Mouse (Mus musculus): ENCODE measurements around the gene Znhit2.
A peak's percentile ranks its signal among the peaks of the same experiment; 100 is the strongest.

Gene Znhit2

DNA sequence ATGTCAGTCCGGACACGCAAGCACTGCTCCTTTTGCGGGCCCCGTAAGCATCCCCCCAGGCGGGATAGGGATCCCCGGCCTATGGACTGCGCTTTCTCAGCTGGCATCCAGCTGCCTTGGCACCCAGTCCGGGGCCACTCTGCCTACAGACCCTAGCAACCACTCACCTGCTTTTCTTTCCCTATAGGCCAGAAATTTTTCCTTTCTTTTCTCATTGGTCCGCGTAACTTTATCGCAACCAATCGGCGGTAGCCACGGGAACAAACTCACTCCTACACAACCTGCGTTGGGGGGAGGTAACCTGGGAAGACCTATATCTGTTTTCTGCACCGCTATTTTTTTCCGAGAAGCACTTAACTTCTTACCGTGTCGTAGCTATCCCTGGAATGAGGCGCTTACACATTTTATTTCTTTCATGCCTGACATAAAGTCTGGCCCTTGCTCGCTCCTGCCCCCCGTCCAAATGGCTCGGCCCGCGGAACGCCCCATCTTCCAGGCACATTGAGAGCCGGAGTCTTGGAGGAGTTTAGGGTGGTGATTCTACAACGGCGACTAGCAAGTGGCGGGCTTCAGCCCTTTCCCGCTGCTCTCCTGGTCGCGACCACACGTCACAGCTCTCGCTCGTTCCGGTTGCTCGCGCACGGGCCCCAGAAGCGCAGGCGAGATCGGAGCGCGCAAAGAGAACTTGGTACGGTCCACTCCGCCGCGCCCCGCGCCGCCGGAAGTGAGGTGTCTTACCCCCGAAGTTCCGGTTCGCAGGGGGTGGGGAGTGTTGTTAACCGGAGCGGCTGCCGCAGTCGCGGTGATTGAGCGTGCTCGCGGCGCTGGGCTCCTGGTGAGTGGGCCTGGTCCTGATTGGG is 14.5 kb upstream of the Znhit2 start, which contains the start of gene Syvn1:
Syvn1 (plus strand) TSS at position 283 of the 860 bp plus-strand sequence.
- peak; percentile 88 to 91 for DNase-seq (ENCODE audit: low spot score in 2 of 2)

DNA sequence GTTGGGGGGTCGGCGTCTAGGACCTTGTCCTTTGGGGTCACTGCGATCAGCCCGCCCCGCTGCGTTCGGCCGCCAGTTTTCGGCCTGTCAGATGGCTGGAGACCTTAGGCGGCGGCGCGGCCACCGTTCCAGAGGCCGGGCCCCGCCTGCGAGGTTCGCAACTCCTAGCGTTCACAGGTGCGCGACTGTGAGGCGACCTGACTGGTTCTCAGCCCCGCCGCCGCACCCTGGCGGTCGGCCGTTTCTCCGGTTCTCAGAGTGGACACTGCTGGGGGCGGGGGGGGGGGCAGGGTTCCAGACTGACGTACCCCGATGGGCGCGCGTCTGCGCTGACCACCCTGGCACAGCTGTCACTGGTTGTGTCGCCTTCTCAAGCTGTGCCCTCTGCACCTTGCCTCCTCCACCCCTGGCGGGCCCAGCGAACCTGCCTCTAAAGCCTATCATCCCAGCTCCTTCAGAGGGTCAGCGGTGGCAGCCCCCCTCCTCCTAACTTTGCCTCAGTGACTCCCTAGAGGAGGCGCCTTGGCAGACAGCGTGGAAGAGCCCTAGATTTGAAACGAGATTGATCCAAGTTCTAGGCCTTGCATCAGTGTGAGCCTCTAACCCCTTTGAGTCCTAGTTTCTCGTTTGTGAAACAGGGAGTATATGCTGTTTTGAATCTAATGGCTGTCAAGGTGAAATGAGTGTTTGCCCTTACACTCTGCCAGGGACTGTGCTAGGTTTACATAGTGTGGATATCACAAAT is 13.7 kb upstream of the Znhit2 start:
- no peak for DNase-seq (ENCODE audit: low spot score in 2 of 2)

DNA sequence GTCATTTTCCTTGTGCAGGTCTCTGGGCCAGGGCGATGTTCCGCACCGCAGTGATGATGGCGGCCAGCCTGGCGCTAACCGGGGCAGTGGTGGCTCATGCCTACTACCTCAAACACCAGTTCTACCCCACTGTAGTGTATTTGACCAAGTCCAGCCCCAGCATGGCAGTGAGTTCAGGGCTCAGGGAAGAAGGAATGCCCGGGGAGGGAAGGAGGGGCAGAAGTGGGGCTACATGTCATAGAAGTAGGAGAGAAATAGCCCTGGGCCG is 13.2 kb upstream of the Znhit2 start:
- no peak for DNase-seq (ENCODE audit: low spot score in 2 of 2)

DNA sequence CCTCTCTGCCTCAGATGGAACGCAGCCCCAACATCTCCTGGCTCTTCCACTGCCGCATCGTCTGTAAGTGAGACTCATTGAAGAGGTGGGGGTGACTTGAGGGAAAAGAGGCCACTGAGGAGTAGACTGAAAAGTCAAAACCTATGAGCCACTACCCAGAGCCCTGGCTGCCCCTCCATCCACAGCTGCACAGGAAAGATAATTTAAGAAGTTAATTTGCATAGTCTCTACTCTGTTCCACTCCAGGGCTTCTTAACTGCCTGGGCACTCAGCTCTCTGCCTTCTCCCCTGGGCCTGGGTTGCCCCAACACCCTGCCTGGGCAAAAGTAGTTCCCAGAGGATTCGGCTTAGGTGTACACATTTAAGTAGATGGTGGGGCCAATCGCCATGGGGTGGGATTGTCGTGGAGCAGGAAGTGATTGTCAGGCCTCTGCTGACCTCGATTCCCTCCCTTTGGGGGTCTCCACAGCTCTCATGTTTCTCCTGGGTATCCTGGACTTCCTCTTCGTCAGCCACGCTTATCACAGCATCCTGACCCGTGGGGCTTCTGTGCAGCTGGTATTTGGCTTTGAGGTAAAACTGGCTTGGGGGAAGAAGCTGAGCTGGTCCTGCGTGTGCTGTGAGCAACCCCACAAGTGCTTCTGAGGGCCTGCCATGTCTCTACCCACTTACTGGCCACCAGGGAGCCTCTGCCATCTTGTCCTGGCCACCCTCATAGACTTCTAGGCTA is 12.1 kb upstream of the Znhit2 start:
- no peak for DNase-seq (ENCODE audit: low spot score in 2 of 2)

DNA sequence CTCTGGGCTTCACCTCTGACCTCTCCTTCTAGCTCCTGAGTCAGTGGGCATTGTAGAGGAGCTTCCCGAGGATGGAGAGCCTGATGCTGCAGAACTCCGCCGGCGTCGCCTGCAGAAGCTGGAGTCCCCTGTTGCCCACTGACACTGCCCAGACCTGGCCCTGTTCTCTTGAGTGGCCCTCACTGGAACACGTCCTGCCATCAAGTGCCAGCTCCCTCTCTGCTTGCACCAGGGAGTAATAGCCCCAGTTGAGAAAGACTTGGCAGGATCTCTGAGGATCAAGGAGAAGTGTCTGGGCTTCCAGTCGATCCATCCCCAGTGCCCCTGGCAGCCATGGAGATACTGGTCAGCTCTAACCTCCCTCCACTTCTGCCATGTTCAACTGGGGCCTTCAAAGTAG is 8.5 kb upstream of the Znhit2 start:
- DNase-seq (ENCODE audit: low spot score in 2 of 2): no peak

DNA sequence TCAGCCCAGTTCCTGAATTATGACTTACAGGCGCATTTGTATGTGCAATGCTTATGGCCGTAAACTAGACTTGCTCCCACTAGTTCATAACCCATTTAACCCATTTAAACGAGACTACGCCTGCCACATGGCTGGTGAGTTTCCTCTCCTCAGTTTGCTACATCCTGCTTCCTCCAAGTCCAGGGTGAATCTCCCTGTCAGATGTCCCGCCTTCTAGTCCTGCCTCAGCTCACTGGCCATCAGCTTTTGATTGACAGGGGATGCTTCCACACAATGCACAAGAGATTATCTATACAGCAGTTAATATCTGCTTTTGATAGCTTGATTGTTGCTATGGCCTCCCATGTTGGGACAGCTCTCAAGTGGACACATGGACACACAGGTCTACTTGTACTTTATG is 6.7 kb upstream of the Znhit2 start:
- no peak for DNase-seq (ENCODE audit: low spot score in 2 of 2)

DNA sequence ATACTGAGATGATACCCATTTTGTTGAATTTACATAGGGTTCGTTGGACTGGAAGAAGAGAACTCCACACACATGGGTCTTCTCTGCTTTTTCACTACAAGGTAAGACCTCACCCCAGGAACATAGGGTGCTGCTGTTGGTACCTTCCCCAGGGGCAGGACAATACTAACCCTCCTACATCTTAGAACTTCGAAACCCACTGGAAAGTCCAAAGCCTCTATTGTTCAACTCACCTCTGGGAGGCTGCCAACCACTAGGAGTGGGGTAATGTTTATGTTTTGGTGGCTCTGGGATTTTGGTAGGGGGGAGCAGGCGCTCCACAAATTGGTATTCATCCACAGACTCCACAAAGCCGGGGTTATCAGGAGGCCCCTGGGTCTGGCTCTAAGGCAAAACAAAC is 4.3 kb upstream of the Znhit2 start:
- no peak for DNase-seq (ENCODE audit: low spot score in 2 of 2)

DNA sequence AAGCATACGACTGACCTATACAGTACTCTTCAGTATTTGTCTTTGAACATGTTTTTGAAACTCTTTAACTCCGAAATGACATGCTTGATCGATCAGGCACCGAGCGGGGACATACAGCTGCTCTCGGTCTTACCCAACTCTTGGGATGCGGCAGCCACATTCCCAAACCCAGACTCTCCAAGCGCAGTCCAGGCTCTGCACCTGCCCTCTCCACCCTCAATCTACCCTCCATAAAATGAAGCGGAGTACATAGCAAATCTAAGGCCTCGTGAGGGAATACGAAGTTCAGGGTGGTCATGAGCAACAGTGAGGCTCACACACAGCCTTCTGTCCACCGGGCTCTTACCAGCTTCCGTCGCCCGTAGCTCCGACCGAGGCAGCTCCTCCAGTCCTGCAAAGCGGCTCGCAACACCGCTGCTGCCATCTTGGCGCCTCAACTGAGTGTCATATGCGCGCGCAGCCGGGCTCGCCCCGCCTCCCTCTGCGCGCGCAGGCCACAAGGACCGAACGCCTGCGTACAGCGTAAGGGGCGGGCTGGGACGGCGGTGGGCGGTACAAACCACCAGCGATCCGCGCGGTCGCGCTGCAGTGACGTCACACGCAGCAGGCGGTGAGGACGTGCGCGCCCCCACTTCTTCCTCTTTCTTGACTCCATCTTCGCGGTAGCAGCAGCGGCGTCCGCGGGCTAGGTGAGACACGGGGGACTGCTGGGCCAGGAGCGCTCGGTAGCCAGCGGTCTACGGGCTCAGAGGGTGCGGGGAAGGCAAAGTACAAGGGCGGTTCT is 3.5 kb upstream of the Znhit2 start, which contains the start of the genes Mrpl49 and Fau:
Mrpl49 (minus strand) TSS at position 473 of the 784 bp plus-strand sequence.
Fau (plus strand) TSS at position 532 of the 784 bp plus-strand sequence.
- DNase-seq (ENCODE audit: low spot score in 2 of 2): peak; percentile 98 to 99

DNA sequence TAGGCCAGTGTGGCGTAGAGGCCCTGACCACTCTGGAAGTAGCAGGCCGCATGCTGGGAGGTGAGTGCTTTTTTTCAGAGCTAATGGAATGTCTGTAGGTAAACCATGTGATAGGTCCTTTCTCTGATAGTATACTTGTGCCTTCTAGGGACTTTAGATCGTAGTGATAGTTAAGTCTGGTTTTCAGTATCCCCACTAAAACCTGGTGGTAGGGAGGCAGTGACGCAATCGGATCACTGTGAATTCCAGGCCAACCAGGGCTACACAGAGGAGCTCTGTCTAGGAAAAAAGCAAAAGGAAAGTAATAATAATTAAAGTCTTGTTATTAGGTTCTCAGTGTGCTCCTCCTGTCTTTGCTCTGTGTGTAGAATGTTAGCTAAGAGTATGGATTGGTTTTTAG is 2.5 kb upstream of the Znhit2 start:
- no peak for DNase-seq (ENCODE audit: low spot score in 2 of 2)

DNA sequence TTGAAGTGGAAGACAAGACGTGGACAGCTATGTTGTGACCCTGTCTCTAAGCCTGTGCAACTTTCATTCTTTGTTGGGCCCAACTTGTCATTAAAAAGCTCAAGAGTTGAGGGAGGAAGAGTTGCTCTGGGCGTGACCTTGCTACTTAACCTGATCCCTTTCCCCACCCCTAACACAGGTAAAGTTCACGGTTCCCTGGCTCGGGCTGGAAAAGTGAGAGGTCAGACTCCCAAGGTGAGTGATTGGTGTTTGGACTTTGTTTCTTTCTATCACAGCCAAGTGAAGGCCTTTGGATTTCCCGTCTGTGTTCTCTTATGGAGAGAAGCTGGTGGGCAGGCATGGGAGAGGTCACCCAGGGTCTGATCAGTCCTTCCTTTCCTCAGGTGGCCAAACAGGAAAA is 2.0 kb upstream of the Znhit2 start:
- DNase-seq (ENCODE audit: low spot score in 2 of 2): no peak

DNA sequence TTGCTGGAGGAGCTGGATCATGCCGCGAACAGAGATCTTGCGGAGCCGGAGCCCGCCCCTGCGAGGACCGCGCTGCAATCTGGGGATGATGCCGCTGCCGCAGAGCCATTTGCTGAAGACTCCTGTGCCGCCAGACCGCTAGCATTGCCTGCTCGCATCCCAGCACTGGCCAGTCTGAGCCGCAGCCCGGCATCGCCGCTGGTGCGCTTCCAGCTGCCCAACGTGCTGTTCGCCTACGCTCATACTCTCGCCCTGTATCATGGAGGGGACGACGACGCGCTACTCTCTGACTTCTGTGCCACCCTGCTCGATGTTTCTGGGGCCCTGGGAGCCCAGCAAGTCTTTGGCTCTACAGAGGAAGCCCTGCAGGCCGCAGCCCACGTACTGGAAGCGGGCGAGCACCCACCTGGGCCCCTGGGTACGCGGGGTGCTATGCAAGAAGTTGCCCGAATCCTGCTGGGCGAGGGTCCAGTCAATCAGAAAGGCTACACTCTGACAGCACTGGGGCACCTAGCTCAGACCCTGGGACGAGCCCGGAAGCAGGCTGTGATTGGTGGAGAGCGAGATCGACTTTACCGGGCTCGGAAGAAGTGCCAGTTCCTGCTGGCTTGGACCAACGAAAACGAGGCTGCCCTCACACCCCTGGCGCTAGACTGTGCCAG is 780 bp downstream of the Znhit2 start:
- no peak for DNase-seq (ENCODE audit: low spot score in 2 of 2)

DNA sequence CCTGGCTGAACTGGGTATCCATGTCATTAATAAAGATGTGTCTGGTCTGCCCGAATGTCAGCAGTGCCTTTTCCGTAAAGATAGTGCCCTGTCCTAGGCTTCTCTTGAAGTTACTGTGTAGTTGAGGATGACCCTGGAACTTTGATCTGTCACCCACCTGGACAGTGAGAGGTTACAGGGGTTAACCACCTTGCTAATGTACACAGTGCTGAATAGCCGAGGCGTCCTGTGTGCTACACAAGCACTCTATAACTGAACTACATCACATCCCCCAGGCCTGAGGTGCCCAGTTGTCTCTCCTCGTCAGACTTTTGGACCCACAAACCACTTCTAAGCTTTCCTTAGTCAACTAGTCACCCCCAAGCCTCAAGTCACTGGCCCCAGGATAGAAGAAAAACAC is 1.4 kb downstream of the Znhit2 start:
- DNase-seq (ENCODE audit: low spot score in 2 of 2): no peak

DNA sequence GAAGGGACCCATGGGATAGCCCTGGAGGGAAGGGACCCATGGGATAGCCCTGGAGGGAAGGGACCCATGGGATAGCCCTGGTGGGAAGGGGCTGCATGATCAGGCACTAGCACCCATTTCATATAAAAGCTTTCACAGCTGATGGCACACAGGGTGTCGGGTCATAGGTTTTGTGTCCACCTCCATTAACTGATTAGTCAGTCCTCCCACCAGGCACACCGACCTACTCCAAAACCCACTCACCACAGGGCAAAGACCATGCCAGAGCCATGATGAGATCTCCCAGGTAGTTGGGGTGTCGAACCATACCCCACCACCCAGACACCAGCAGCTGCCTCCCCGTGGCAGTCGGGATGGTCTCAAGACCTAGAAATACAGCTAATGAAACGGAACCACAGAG is 2.1 kb downstream of the Znhit2 start:
- DNase-seq (ENCODE audit: low spot score in 2 of 2): no peak

DNA sequence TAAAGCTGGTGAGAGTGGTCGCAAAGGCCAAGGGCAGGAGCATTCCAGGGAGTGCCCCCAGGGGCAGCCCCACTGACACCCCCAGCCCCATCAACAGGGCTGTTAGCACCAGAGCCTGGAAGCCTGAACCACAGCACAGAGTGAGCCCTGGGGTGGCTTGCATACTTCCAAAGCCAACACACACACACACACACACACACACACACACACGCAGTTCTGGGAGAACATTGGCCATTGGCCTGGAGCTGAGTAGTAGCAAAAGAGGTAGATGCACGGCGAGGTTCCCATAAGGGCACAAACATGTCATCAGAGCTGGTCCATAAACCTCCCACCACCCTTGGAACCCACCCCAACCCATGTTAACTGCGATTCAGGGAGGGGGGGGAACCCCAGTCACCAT is 5.6 kb downstream of the Znhit2 start:
- no peak for DNase-seq (ENCODE audit: low spot score in 2 of 2)

DNA sequence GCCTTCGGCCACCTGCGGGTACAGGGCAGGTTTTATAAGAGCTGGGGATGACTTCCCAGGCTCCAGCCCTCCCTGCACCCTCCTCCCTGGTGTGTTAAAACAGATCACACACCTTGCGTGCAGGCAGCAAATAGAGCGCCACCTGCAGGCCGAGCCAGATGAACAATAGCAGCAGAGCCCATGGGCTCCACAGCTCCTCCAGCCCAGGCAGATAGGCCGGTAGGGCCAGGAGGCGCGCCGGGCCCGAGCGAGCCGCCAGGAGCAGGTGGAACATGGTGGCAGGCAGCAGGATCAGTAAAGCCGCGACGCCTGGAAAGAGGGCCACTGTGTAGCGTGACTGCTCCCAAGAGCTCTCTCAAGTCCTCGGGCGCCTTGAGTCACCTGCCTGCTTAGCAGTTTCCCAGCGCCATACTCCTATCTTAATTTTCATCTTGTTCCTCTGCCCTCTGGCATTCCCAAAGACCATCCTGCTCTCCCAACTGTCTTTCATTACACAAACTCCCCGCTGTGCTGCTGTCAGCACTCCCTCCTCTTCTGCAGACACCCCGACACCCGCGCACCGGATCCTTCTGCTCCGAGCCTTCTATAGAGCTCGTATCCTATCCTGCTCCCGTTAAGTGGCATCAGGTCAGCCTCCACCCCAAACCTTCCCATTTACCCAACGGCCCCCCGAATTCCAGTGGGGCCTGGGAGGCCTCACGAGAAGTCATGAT is 6.2 kb downstream of the Znhit2 start:
- DNase-seq (ENCODE audit: low spot score in 2 of 2): peak; percentile 76 to 77

DNA sequence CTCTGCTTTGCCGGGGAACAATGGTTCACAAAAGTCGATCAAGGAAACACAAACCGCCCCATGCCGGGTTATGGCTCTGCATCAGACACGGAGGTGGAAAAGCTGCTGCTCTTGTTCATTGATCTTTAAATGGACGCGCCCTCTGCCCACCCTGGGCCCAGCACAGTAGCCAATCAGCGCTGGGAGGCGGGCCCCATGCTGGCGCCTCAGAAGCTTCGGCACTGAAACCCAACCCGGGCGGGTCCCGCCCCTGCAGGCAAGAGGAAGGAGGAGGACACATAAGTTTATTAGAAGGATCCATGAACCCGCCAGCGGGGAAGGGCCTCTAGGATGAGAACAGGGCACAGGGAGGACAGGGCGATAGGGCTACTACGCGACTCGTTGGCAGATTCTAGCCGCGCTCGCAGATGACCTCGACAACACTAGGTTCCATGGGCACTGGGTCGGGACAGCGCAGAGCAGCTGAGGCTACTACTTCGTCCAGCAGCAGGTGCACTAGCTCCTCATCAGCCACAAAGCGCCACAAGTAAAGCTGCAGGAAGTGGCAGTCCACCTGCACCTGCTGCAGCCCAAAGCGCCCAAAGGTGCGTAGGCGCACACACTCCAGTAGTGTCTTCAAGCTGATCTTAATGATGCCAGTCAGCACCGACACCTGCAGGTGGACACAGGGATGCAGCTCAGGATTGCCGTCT is 6.9 kb downstream of the Znhit2 start, which contains the start of gene Tm7sf2:
Tm7sf2 (minus strand) TSS at position 650 of the 692 bp plus-strand sequence.
- DNase-seq (ENCODE audit: low spot score in 2 of 2): peak; percentile 81 to 85

DNA sequence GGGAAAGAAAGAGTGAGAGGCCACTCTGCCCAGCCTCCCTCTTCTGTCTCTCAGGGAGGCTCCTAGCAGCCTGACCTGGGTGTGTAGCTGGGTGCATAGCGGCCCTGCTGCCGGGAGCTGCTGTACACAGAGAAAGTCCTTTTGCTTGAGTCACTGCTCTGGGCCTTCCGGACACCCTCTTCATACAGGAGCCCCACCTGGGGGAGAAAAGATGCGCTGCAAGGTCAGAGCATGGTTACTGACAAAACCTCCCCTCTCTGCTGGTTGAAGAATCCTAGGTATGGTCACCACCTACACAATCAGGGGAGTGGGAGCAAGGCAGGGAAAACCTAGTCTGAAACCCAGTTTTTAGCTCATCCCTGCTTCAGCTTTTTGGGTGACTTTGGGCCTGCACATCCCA is 8.0 kb downstream of the Znhit2 start:
- no peak for DNase-seq (ENCODE audit: low spot score in 2 of 2)

DNA sequence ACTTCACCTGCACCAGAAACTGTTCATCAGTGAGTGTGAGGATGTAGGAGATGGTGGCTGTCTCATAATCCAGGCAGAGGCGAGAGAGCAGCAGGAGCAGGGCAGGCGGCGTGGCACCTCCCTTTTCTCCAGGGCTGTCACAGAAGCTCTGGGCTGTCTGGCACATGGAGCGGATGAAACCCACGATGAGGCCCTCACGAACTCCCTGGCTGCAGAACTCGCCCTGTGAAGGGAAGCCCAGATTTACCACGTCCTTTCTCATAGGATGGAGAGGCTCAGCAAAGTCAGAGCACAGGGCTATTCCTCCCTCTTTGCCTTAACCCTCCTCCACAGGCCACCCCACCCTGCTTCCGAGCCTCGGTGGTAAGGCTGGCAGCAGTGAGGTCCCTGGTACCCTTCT is 8.9 kb downstream of the Znhit2 start:
- DNase-seq (ENCODE audit: low spot score in 2 of 2): no peak

DNA sequence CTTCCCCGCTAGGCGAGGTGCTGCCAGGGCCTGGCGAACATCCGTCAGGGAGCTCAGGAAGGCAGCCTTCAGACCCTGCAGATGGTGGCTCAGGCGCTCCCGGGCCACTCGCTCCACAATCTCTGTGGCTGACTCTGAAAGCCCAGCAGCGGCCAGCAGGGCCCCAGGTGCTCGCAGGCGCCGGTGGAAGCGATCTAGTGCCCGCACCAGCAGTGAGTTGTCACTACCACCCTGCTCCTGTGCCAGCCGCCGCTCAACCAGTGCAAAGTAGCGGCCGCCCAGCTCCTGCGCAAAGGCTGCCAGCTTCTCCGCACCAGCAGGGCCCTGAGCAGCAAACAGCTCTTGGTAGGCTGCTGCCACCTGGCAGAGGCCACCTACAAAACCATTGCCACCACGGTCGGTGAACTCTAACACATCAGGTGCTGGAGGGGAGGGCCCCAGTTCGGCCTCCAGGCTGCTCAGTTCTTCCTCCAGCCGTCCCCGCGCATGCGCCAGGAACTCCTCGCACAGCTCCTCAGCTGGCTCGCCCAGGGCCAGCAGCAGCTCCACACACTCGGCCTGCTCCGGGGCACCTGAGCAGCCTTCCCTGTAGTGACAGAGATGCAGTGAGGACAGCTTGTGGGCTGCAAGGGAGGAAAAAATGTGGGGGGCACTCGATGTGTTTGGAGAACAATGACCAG is 9.7 kb downstream of the Znhit2 start:
- no peak for DNase-seq (ENCODE audit: low spot score in 2 of 2)
